Mouse (Mus musculus) embryonic facial prominence, embryonic 11.5 days (tissue): Measurements from ENCODE around the gene Syne3. TPM values are rescaled to one million over a fixed set of nuclear protein-coding genes. Genes with fewer than 3 reads are reported as not detected.

Experiments
- ATAC-seq: fragments of 200-750 bp; cut with Nextera tagmentation; replicated peaks from 2 replicates; pipeline ENCODE4 v1.8.0; 2017; ENCODE audit warnings: low read depth; ENCODE audit not compliant: insufficient number of reproducible peaks, low FRiP score, low TSS enrichment
- DNase-seq: peaks from one replicate; pipeline ENCODE4 v3.0.0-alpha.2; 2015; ENCODE audit warnings: low spot score
- H3K27ac ChIP-seq: fragments of 300-500 bp; sonication (generic); replicated peaks from 2 replicates; pipeline ENCODE4 v1.5.1; 2014; ENCODE audit warnings: mild to moderate bottlenecking, low read depth, low read length, control low read depth
- H3K27me3 ChIP-seq: fragments of 300-500 bp; sonication (generic); 2 replicates; pipeline ENCODE4 v1.6.1; 2014; ENCODE audit warnings: mild to moderate bottlenecking, low read length, moderate library complexity, mixed read lengths; ENCODE audit not compliant: control insufficient read depth, insufficient read depth
- H3K36me3 ChIP-seq: fragments of 300-500 bp; sonication (generic); replicated peaks from 2 replicates; pipeline ENCODE4 v1.6.1; 2014; ENCODE audit warnings: low read depth, mild to moderate bottlenecking, low read length, moderate library complexity, mixed read lengths; ENCODE audit not compliant: control insufficient read depth, insufficient read depth
- H3K4me1 ChIP-seq: fragments of 300-500 bp; sonication (generic); 2 replicates; pipeline ENCODE4 v1.6.1; 2014; ENCODE audit warnings: low read length, mixed read lengths; ENCODE audit not compliant: control insufficient read depth, insufficient read depth
- H3K4me2 ChIP-seq: fragments of 300-500 bp; sonication (generic); 2 replicates; pipeline ENCODE4 v1.6.1; 2014; ENCODE audit warnings: low read depth, mild to moderate bottlenecking, control low read depth, low read length, moderate library complexity
- H3K4me3 ChIP-seq: fragments of 300-500 bp; sonication (generic); 2 replicates; pipeline ENCODE4 v1.5.1; 2014; ENCODE audit warnings: low read depth, low read length, control low read depth
- H3K9ac ChIP-seq: fragments of 300-500 bp; sonication (generic); replicated peaks from 2 replicates; pipeline ENCODE4 v1.6.1; 2014; ENCODE audit warnings: mild to moderate bottlenecking, control low read depth, low read length
- H3K9me3 ChIP-seq: fragments of 300-500 bp; sonication (generic); replicated peaks from 2 replicates; pipeline ENCODE4 v1.6.1; 2016; ENCODE audit warnings: mild to moderate bottlenecking, low read length, inconsistent platforms, mixed read lengths; ENCODE audit not compliant: control insufficient read depth
- WGBS: fragments of 180-500 bp; shearing (Covaris S2); extraction: QIAGEN DNeasy Blood & Tissue Kit; methylation state at CpG from one replicate; pipeline ENCODE4 v1.1.7; 2014; 5-methylcytosine and 5-hydroxymethylcytosine counted together
- polyA plus RNA-seq: library from polyadenylated mRNA; unstranded; fragments of >200 nt; fragmentation: Nextera tagmentation; extraction: Ambion mirVana; gene quantifications from 2 replicates; pipeline ENCODE4 v1.2.1, GENCODE M21; 2014

Gene Syne3
- polyA plus RNA-seq, 1 experiment from 2014 or later, result 0.39 TPM

DNA sequence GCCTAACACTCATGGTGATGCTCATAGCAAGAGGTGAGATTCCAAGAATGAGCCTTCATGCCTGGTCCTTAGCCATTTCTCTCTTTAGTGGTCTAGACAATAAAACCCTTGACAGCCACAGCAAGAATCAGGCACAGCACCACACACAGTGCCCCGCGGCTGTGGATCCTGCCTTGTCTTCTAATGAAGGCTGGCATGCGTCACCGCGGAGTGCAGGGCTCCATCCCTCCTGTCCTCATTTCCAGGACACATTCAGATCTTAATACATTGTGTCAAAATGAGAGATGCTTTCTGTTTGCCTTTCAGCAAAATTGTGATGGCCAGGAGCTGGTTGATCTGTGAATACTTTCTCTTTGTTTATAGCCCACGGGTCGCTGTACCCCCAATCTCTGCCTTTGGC, 88.5 kb downstream of the Syne3 start:
- H3K27me3 ChIP-seq, result no peaks in the 10 kb centered on the region
- ATAC-seq (no peak), DNase-seq (no peak)
- no peaks in the 10 kb centered on the region for H3K9me3 ChIP-seq
- 79% methylated on average over 7 of the region's 7 CpGs for WGBS
- H3K9ac ChIP-seq, result no peak overlapping the region
- H3K4me1 ChIP-seq, result no peaks in the 10 kb centered on the region; the same call in 1 of the 2 replicates
- H3K4me3 ChIP-seq, result no peak overlapping the region
- H3K36me3 ChIP-seq, result no peaks in the 10 kb centered on the region
- no peak overlapping the region for H3K27ac ChIP-seq
- H3K4me2 ChIP-seq, result no peak overlapping the region

- Histone ChIP-seq H3K27ac (no peak overlapping the region), H3K27me3 (no peaks in the 10 kb centered on the region), H3K36me3 (no peaks in the 10 kb centered on the region), H3K4me1 (no peaks in the 10 kb centered on the region; the same call in 1 of the 2 replicates), H3K4me3 (no peak overlapping the region), H3K9me3 (no peaks in the 10 kb centered on the region), H3K9ac (no peak overlapping the region), H3K4me2 (no peak overlapping the region)
- DNase-seq, result no peak
- 65% methylated on average over 2 of the region's 2 CpGs for WGBS
- no peak for ATAC-seq
Observed at GRCm38 (mm10) chr12:104919247-104919646, 90.4 kb downstream of the Syne3 start.

DNA sequence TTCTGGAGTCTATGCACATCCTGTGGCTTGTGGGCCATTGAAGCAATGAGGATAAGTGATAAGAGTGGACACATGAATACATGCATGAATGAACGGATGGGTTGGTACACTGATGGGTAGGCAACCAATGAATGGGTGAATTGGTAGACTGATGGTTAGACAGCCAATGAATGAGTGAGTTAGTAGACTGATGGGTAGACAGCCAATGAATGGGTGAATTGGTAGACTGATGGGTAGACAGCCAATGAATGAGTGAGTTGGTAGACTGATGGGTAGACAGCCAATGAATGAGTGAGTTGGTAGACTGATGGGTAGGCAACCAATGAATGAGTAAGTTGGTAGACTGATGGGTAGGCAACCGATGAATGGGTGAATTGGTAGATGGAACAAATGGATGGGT, 91.7 kb downstream of the Syne3 start:
- no peak overlapping the region for H3K9ac ChIP-seq
- H3K27me3 ChIP-seq, result no peaks in the 10 kb centered on the region
- H3K36me3 ChIP-seq, result no peaks in the 10 kb centered on the region
- DNase-seq (no peak), ATAC-seq (no peak)
- WGBS, result 93% methylated on average over 2 of the region's 2 CpGs
- H3K4me3 ChIP-seq, result no peak overlapping the region
- H3K9me3 ChIP-seq, result no peaks in the 10 kb centered on the region
- H3K4me2 ChIP-seq, result no peak overlapping the region
- H3K27ac ChIP-seq, result no peak overlapping the region
- H3K4me1 ChIP-seq, result no peaks in the 10 kb centered on the region

DNA sequence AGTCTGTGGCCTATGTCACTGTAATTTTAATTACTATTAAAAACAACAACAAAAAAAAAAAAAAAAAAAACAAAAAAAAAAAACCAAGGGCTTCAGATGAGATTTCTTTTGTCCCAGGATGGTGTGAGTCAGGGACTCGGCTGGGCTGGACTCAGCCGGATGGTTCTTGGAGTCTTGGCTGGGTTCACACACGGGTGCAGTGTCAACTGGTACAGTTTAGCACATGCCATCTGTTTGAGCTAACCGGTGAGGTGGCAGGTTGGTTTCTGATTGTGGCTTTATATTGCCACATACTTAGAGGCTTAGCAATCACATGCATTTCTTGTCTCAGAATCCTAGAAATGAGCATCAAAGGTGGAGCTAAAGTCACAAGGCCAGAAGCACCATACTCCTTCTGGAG, 92.3 kb downstream of the Syne3 start:
- Histone ChIP-seq H3K4me1 (no peaks in the 10 kb centered on the region), H3K4me3 (no peak overlapping the region), H3K4me2 (no peak overlapping the region), H3K27ac (no peak overlapping the region), H3K36me3 (no peaks in the 10 kb centered on the region), H3K9ac (no peak overlapping the region), H3K9me3 (no peaks in the 10 kb centered on the region), H3K27me3 (no peaks in the 10 kb centered on the region)
- WGBS, result 85% methylated on average over 4 of the region's 4 CpGs
- ATAC-seq, result no peak
- DNase-seq, result no peak

- ATAC-seq (no peak), DNase-seq (no peak)
- no peaks in the 10 kb centered on the region for H3K4me1 ChIP-seq
- no peak overlapping the region for H3K27ac ChIP-seq
- no peak overlapping the region for H3K9ac ChIP-seq
- 84% methylated on average over 8 of the region's 8 CpGs for WGBS
- H3K36me3 ChIP-seq, result no peaks in the 10 kb centered on the region
- H3K27me3 ChIP-seq, result no peaks in the 10 kb centered on the region
- no peak overlapping the region for H3K4me2 ChIP-seq
- no peaks in the 10 kb centered on the region for H3K9me3 ChIP-seq
- H3K4me3 ChIP-seq, result no peak overlapping the region
Observed at GRCm38 (mm10) chr12:104916776-104917175, 92.8 kb downstream of the Syne3 start.

GRCm38 (mm10) chr12:104915681-104916080, 93.9 kb downstream of the Syne3 start:
- DNase-seq (no peak), ATAC-seq (no peak)
- Histone ChIP-seq H3K4me1 (no peaks in the 10 kb centered on the region), H3K27ac (no peak overlapping the region), H3K36me3 (no peaks in the 10 kb centered on the region), H3K4me3 (no peak overlapping the region), H3K9ac (no peak overlapping the region), H3K27me3 (no peaks in the 10 kb centered on the region), H3K4me2 (no peak overlapping the region), H3K9me3 (no peaks in the 10 kb centered on the region)
- 65% methylated on average over 4 of the region's 4 CpGs for WGBS

- Histone ChIP-seq H3K27me3 (no peaks in the 10 kb centered on the region), H3K4me2 (no peak overlapping the region), H3K4me3 (no peak overlapping the region), H3K9me3 (no peaks in the 10 kb centered on the region), H3K9ac (no peak overlapping the region), H3K36me3 (no peaks in the 10 kb centered on the region), H3K27ac (no peak overlapping the region), H3K4me1 (peaks cover 9% of the 10 kb centered on the region)
- 77% methylated on average over 3 of the region's 3 CpGs for WGBS
- ATAC-seq (no peak), DNase-seq (no peak)
Observed at GRCm38 (mm10) chr12:104912990-104913389, 96.6 kb downstream of the Syne3 start.

DNA sequence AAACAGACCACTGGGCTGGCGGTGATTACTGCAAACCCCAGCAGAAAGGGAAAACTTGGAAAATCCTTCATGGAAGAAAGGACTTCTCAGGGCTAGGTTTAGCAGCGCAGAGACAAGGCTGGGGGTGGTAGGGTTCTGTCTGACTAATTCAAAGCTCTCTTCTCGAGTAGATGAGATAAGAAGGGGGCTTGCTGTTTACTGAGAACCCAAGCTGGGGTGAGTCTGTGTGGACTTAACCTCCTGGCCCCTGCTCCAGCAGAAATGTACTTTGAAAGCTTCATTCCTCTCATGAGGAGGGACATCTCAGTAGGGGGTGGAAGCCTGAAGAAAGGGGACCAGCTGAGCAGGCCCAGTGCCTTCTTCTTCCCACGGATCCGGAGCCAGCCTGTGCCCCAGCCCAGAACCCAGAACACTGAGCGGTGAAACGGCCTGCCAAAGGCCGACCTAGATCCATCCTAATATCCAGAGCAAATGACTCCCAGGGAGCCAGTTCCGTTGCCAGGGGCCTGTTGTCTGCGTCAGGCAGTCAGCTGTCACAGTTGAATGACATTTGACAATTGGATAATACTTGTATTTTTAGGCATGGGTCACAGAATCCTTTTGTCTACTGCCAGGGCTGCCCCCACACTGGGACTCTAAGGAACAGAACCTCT, 97.2 kb downstream of the Syne3 start:
- H3K4me2 ChIP-seq, result no peak overlapping the region
- no peak overlapping the region for H3K27ac ChIP-seq
- ATAC-seq (no peak), DNase-seq (no peak)
- no peaks in the 10 kb centered on the region for H3K27me3 ChIP-seq
- H3K9ac ChIP-seq, result no peak overlapping the region
- peaks cover 10% of the 10 kb centered on the region for H3K4me1 ChIP-seq
- no peak overlapping the region for H3K4me3 ChIP-seq
- H3K9me3 ChIP-seq, result no peaks in the 10 kb centered on the region
- WGBS, result 37% methylated on average over 10 of the region's 10 CpGs
- no peaks in the 10 kb centered on the region for H3K36me3 ChIP-seq
